Mouse (Mus musculus): Measurements from ENCODE around the gene C87499. TPM values are rescaled to one million over a fixed set of nuclear protein-coding genes. Genes with fewer than 3 reads are reported as not detected.

C87499 gene
- polyA plus RNA-seq, 1 experiment from 2014 or later: not detected

- no peaks in the 10 kb centered on the region for H3K36me3 ChIP-seq (ENCODE audit: control insufficient read depth, insufficient read depth, low read length)
- no peak for ATAC-seq (ENCODE audit: insufficient number of reproducible peaks, insufficient read depth, low FRiP score, low read depth)
- H3K9me3 ChIP-seq (ENCODE audit: control insufficient read depth, low read length): no peaks in the 10 kb centered on the region
- 47% methylated on average over 2 of the region's 2 CpGs for whole genome bisulfite sequencing
- H3K27me3 ChIP-seq (ENCODE audit: control insufficient read depth, insufficient read depth, low read length): no peaks in the 10 kb centered on the region
- no peak overlapping the region for H3K4me2 ChIP-seq (ENCODE audit: low read length)
- H3K4me1 ChIP-seq (ENCODE audit: control insufficient read depth in 2 of 2, insufficient read depth in 2 of 2, low read length in 2 of 2): no peaks in the 10 kb centered on the region
- no peak overlapping the region for H3K27ac ChIP-seq (replicated peaks in 1 of 2; ENCODE audit: control insufficient read depth in 1 of 2, insufficient read depth in 1 of 2, low read depth in 2 of 2, low read length in 2 of 2)
- no peak overlapping the region for H3K9ac ChIP-seq (ENCODE audit: low read length)
- H3K4me3 ChIP-seq (ENCODE audit: control insufficient read depth in 1 of 2, insufficient read depth in 1 of 2, low read depth in 1 of 2, low read length in 2 of 2): no peak overlapping the region
Observed at GRCm38 (mm10) chr4:88642526-88642925, 8.3 kb upstream of the C87499 start.

- no peaks in the 10 kb centered on the region for H3K4me1 ChIP-seq (ENCODE audit: control insufficient read depth in 2 of 2, insufficient read depth in 2 of 2, low read length in 2 of 2)
- no peaks in the 10 kb centered on the region for H3K36me3 ChIP-seq (ENCODE audit: control insufficient read depth, insufficient read depth, low read length)
- H3K4me2 ChIP-seq (ENCODE audit: low read length): peak overlapping the region; percentile 65
- no peaks in the 10 kb centered on the region for H3K27me3 ChIP-seq (ENCODE audit: control insufficient read depth, insufficient read depth, low read length)
- WGBS: 22% methylated on average over 11 of the region's 11 CpGs
- peak; percentile 95 for ATAC-seq (ENCODE audit: insufficient number of reproducible peaks, insufficient read depth, low FRiP score, low read depth)
- peak overlapping the region in 1 of 2 experiments; percentile 14; a peak in 1 of 4 replicates for H3K27ac ChIP-seq (replicated peaks in 1 of 2; ENCODE audit: control insufficient read depth in 1 of 2, insufficient read depth in 1 of 2, low read depth in 2 of 2, low read length in 2 of 2)
- no peaks in the 10 kb centered on the region for H3K9me3 ChIP-seq (ENCODE audit: control insufficient read depth, low read length)
- H3K4me3 ChIP-seq (ENCODE audit: control insufficient read depth in 1 of 2, insufficient read depth in 1 of 2, low read depth in 1 of 2, low read length in 2 of 2): peak overlapping the region; percentile 51 to 61
- H3K9ac ChIP-seq (ENCODE audit: low read length): peak overlapping the region; percentile 68
Observed at GRCm38 (mm10) chr4:88641077-88641831, 7.0 kb upstream of the C87499 start.

GRCm38 (mm10) chr4:88640704-88641076 is 6.5 kb upstream of the C87499 start:
- H3K9me3 ChIP-seq (ENCODE audit: control insufficient read depth, low read length): no peaks in the 10 kb centered on the region
- peak overlapping the region; percentile 65 for H3K4me2 ChIP-seq (ENCODE audit: low read length)
- peak overlapping the region; percentile 68 for H3K9ac ChIP-seq (ENCODE audit: low read length)
- no peak overlapping the region for H3K27ac ChIP-seq (replicated peaks in 1 of 2; ENCODE audit: control insufficient read depth in 1 of 2, insufficient read depth in 1 of 2, low read depth in 2 of 2, low read length in 2 of 2)
- no peaks in the 10 kb centered on the region for H3K36me3 ChIP-seq (ENCODE audit: control insufficient read depth, insufficient read depth, low read length)
- no peaks in the 10 kb centered on the region for H3K27me3 ChIP-seq (ENCODE audit: control insufficient read depth, insufficient read depth, low read length)
- 52% methylated on average over 8 of the region's 8 CpGs for WGBS
- ATAC-seq (ENCODE audit: insufficient number of reproducible peaks, insufficient read depth, low FRiP score, low read depth): no peak
- peak overlapping the region; percentile 51 to 61 for H3K4me3 ChIP-seq (ENCODE audit: control insufficient read depth in 1 of 2, insufficient read depth in 1 of 2, low read depth in 1 of 2, low read length in 2 of 2)
- H3K4me1 ChIP-seq (ENCODE audit: control insufficient read depth in 2 of 2, insufficient read depth in 2 of 2, low read length in 2 of 2): no peaks in the 10 kb centered on the region

- H3K9ac ChIP-seq (ENCODE audit: low read length): no peak within 1 kb of the TSS
- no peak within 1 kb of the TSS for H3K27ac ChIP-seq (replicated peaks in 1 of 2; ENCODE audit: control insufficient read depth in 1 of 2, insufficient read depth in 1 of 2, low read depth in 2 of 2, low read length in 2 of 2)
- H3K4me3 ChIP-seq (ENCODE audit: control insufficient read depth in 1 of 2, insufficient read depth in 1 of 2, low read depth in 1 of 2, low read length in 2 of 2): no peak within 1 kb of the TSS
- ATAC-seq (ENCODE audit: insufficient number of reproducible peaks, insufficient read depth, low FRiP score, low read depth): no peak
- no peak within 1 kb of the TSS for H3K4me2 ChIP-seq (ENCODE audit: low read length)
- H3K9me3 ChIP-seq (ENCODE audit: control insufficient read depth, low read length): no peaks in the 10 kb centered on the region
- no peaks in the 10 kb centered on the region for H3K27me3 ChIP-seq (ENCODE audit: control insufficient read depth, insufficient read depth, low read length)
- no peaks in the 10 kb centered on the region for H3K4me1 ChIP-seq (ENCODE audit: control insufficient read depth in 2 of 2, insufficient read depth in 2 of 2, low read length in 2 of 2)
- H3K36me3 ChIP-seq (ENCODE audit: control insufficient read depth, insufficient read depth, low read length): no peaks in the 10 kb centered on the region
Observed at GRCm38 (mm10) chr4:88603276-88603675, 30.9 kb downstream of the C87499 start, which contains the start of gene Ifna12. TSS of gene Ifna12 (minus strand) at chr4:88603376.

- WGBS: 74% methylated on average over 1 of the region's 1 CpGs
- no peaks in the 10 kb centered on the region for H3K36me3 ChIP-seq (ENCODE audit: control insufficient read depth, insufficient read depth, low read length)
- H3K4me1 ChIP-seq (ENCODE audit: control insufficient read depth in 2 of 2, insufficient read depth in 2 of 2, low read length in 2 of 2): no peaks in the 10 kb centered on the region
- no peak within 1 kb of the TSS for H3K4me2 ChIP-seq (ENCODE audit: low read length)
- no peak within 1 kb of the TSS for H3K4me3 ChIP-seq (ENCODE audit: control insufficient read depth in 1 of 2, insufficient read depth in 1 of 2, low read depth in 1 of 2, low read length in 2 of 2)
- no peak within 1 kb of the TSS for H3K9ac ChIP-seq (ENCODE audit: low read length)
- H3K27me3 ChIP-seq (ENCODE audit: control insufficient read depth, insufficient read depth, low read length): no peaks in the 10 kb centered on the region
- no peak within 1 kb of the TSS for H3K27ac ChIP-seq (replicated peaks in 1 of 2; ENCODE audit: control insufficient read depth in 1 of 2, insufficient read depth in 1 of 2, low read depth in 2 of 2, low read length in 2 of 2)
- ATAC-seq (ENCODE audit: insufficient number of reproducible peaks, insufficient read depth, low FRiP score, low read depth): no peak
- H3K9me3 ChIP-seq (ENCODE audit: control insufficient read depth, low read length): no peaks in the 10 kb centered on the region
Observed at GRCm38 (mm10) chr4:88592285-88592684, 41.9 kb downstream of the C87499 start, which contains the start of gene Ifna9. TSS of gene Ifna9 (minus strand) at chr4:88592385.

Other genes starting within 250 kb of the C87499 start
- 9.7 and 12.3 TPM in 2 replicates for gene Hacd4, start 195.5 kb downstream of the C87499 start, polyA plus RNA-seq (2014; fragmentation: Nextera tagmentation; extraction: Ambion mirVana)
- gene Ifnb1, start 111.6 kb downstream of the C87499 start, polyA plus RNA-seq (2014; fragmentation: Nextera tagmentation; extraction: Ambion mirVana): not detected in 2 replicates
- not detected in 2 replicates for gene Ifna15, start 76.2 kb downstream of the C87499 start, polyA plus RNA-seq (2014; fragmentation: Nextera tagmentation; extraction: Ambion mirVana)
- gene Ifna14, start 62.6 kb downstream of the C87499 start, polyA plus RNA-seq (2014; fragmentation: Nextera tagmentation; extraction: Ambion mirVana): not detected in 2 replicates
- not detected in 2 replicates for gene Ifna9, start 42.0 kb downstream of the C87499 start, polyA plus RNA-seq (2014; fragmentation: Nextera tagmentation; extraction: Ambion mirVana)
- not detected in 2 replicates for gene Ifna12, start 31.0 kb downstream of the C87499 start, polyA plus RNA-seq (2014; fragmentation: Nextera tagmentation; extraction: Ambion mirVana)
- not detected in 2 replicates for gene Ifna13, start 10.0 kb upstream of the C87499 start, polyA plus RNA-seq (2014; fragmentation: Nextera tagmentation; extraction: Ambion mirVana)
- gene Ifna16, start 42.5 kb upstream of the C87499 start, polyA plus RNA-seq (2014; fragmentation: Nextera tagmentation; extraction: Ambion mirVana): not detected in 2 replicates
- not detected in 2 replicates for gene Ifna2, start 49.5 kb upstream of the C87499 start, polyA plus RNA-seq (2014; fragmentation: Nextera tagmentation; extraction: Ambion mirVana)
- not detected in 2 replicates for gene Ifnab, start 56.9 kb upstream of the C87499 start, polyA plus RNA-seq (2014; fragmentation: Nextera tagmentation; extraction: Ambion mirVana)
- gene Gm26566, start 87.4 kb upstream of the C87499 start, polyA plus RNA-seq (2014; fragmentation: Nextera tagmentation; extraction: Ambion mirVana): 1.6 and 1.7 TPM in 2 replicates
- gene Klhl9, start 88.1 kb upstream of the C87499 start, polyA plus RNA-seq (2014; fragmentation: Nextera tagmentation; extraction: Ambion mirVana): 105 and 108 TPM in 2 replicates
- not detected in 2 replicates for gene Gm13271, start 120.5 kb upstream of the C87499 start, polyA plus RNA-seq (2014; fragmentation: Nextera tagmentation; extraction: Ambion mirVana)
- 0.49 TPM in 1 of 2 replicates, not detected in the other for gene Gm13283, start 125.7 kb upstream of the C87499 start, polyA plus RNA-seq (2014; fragmentation: Nextera tagmentation; extraction: Ambion mirVana)
- gene Gm13290, start 139.4 kb upstream of the C87499 start, polyA plus RNA-seq (2014; fragmentation: Nextera tagmentation; extraction: Ambion mirVana): not detected in 2 replicates
- not detected in 2 replicates for gene Gm13289, start 142.5 kb upstream of the C87499 start, polyA plus RNA-seq (2014; fragmentation: Nextera tagmentation; extraction: Ambion mirVana)
- not detected in 2 replicates for gene Gm13272, start 145.4 kb upstream of the C87499 start, polyA plus RNA-seq (2014; fragmentation: Nextera tagmentation; extraction: Ambion mirVana)
- gene Ifnz, start 147.7 kb upstream of the C87499 start, polyA plus RNA-seq (2014; fragmentation: Nextera tagmentation; extraction: Ambion mirVana): not detected in 2 replicates
- not detected in 2 replicates for gene Gm13276, start 151.3 kb upstream of the C87499 start, polyA plus RNA-seq (2014; fragmentation: Nextera tagmentation; extraction: Ambion mirVana)
- not detected in 2 replicates for gene Gm13277, start 154.2 kb upstream of the C87499 start, polyA plus RNA-seq (2014; fragmentation: Nextera tagmentation; extraction: Ambion mirVana)
- gene Gm13278, start 157.1 kb upstream of the C87499 start, polyA plus RNA-seq (2014; fragmentation: Nextera tagmentation; extraction: Ambion mirVana): not detected in 2 replicates
- gene Gm13275, start 160.1 kb upstream of the C87499 start, polyA plus RNA-seq (2014; fragmentation: Nextera tagmentation; extraction: Ambion mirVana): not detected in 2 replicates
- not detected in 2 replicates for gene Gm13279, start 163.0 kb upstream of the C87499 start, polyA plus RNA-seq (2014; fragmentation: Nextera tagmentation; extraction: Ambion mirVana)
- gene Gm13285, start 165.3 kb upstream of the C87499 start, polyA plus RNA-seq (2014; fragmentation: Nextera tagmentation; extraction: Ambion mirVana): 0.66 and 0.80 TPM in 2 replicates
- not detected in 2 replicates for gene Gm13287, start 168.8 kb upstream of the C87499 start, polyA plus RNA-seq (2014; fragmentation: Nextera tagmentation; extraction: Ambion mirVana)
- 0.07 TPM in 1 of 2 replicates, not detected in the other for gene Gm13288, start 171.1 kb upstream of the C87499 start, polyA plus RNA-seq (2014; fragmentation: Nextera tagmentation; extraction: Ambion mirVana)
- gene Ifna7, start 181.8 kb upstream of the C87499 start, polyA plus RNA-seq (2014; fragmentation: Nextera tagmentation; extraction: Ambion mirVana): not detected in 2 replicates
- gene Ifna11, start 185.5 kb upstream of the C87499 start, polyA plus RNA-seq (2014; fragmentation: Nextera tagmentation; extraction: Ambion mirVana): not detected in 2 replicates
- not detected in 2 replicates for gene Ifna6, start 193.0 kb upstream of the C87499 start, polyA plus RNA-seq (2014; fragmentation: Nextera tagmentation; extraction: Ambion mirVana)
- gene Ifna5, start 201.1 kb upstream of the C87499 start, polyA plus RNA-seq (2014; fragmentation: Nextera tagmentation; extraction: Ambion mirVana): not detected in 2 replicates
- not detected in 2 replicates for gene Ifna4, start 207.4 kb upstream of the C87499 start, polyA plus RNA-seq (2014; fragmentation: Nextera tagmentation; extraction: Ambion mirVana)
- gene Ifna1, start 215.7 kb upstream of the C87499 start, polyA plus RNA-seq (2014; fragmentation: Nextera tagmentation; extraction: Ambion mirVana): not detected in 2 replicates
- not detected in 2 replicates for gene Ifne, start 245.8 kb upstream of the C87499 start, polyA plus RNA-seq (2014; fragmentation: Nextera tagmentation; extraction: Ambion mirVana)

Measured in heart, embryonic 14.5 days (tissue).